8 mouse cellular contexts compared by ENCODE assay signal in genomic region chr4:132462836-132463235, GRCm38 (mm10). TPM values are rescaled to one million over a fixed set of nuclear protein-coding genes. Genes with fewer than 3 reads are reported as not detected.
DNase-seq lines count a peak whose midpoint lies in the region; ATAC-seq and TF ChIP-seq lines count a peak whose summit lies in the region.

No protein-coding gene starts in this region.

- peaks cover 3% of the 10 kb centered on the region; the same call in 1 of the 2 replicates for H3K4me1 ChIP-seq in cerebellum, adult 2 months (ENCODE audit: control insufficient read depth, insufficient read depth, low read length)
- peaks cover 3% of the 10 kb centered on the region for H3K4me1 ChIP-seq in testis, adult 2 months (ENCODE audit: control insufficient read depth, insufficient read depth, low read length)
- H3K4me1 ChIP-seq in limb, embryonic 11.5 days (ENCODE audit: control insufficient read depth, insufficient read depth, low read length) = peaks cover 9% of the 10 kb centered on the region
- peaks cover 14% of the 10 kb centered on the region for H3K4me1 ChIP-seq in stomach, embryonic 16.5 days (ENCODE audit: control insufficient read depth, insufficient read depth, low read length)

- H3K9me3 ChIP-seq in limb, embryonic 11.5 days (ENCODE audit: control insufficient read depth, low read length) = no peaks in the 10 kb centered on the region
- H3K9me3 ChIP-seq in stomach, embryonic 16.5 days (replicated peaks; ENCODE audit: control insufficient read depth, low read length) = no peaks in the 10 kb centered on the region

- peak overlapping the region; percentile 86 for H3K9ac ChIP-seq in limb, embryonic 11.5 days (ENCODE audit: low read length)
- peak overlapping the region; percentile 70 for H3K9ac ChIP-seq in stomach, embryonic 16.5 days (ENCODE audit: low read length)

- peaks cover 2% of the 10 kb centered on the region for H3K36me3 ChIP-seq in testis, adult 2 months (ENCODE audit: control insufficient read depth, insufficient read depth, low read length)
- H3K36me3 ChIP-seq in limb, embryonic 11.5 days (ENCODE audit: control insufficient read depth, insufficient read depth, low read length) = peaks cover 14% of the 10 kb centered on the region
- H3K36me3 ChIP-seq in stomach, embryonic 16.5 days (ENCODE audit: control insufficient read depth, insufficient read depth, low read length) = peaks cover 17% of the 10 kb centered on the region

- no peak overlapping the region for H3K27ac ChIP-seq in cerebellum, adult 2 months (ENCODE audit: insufficient read depth, low read length)
- no peak overlapping the region for H3K27ac ChIP-seq in testis, adult 2 months (ENCODE audit: control insufficient read depth, insufficient read depth, low read depth, low read length)
- H3K27ac ChIP-seq in limb, embryonic 11.5 days (replicated peaks; ENCODE audit: low read depth, low read length) = no peak overlapping the region
- H3K27ac ChIP-seq in stomach, embryonic 16.5 days (ENCODE audit: low read length) = no peak overlapping the region

- WGBS in cerebellum, adult 2 months = 5% methylated on average over 11 of the region's 11 CpGs
- WGBS in limb, embryonic 11.5 days = 10% methylated on average over 11 of the region's 11 CpGs
- WGBS in stomach, embryonic 16.5 days = 9% methylated on average over 11 of the region's 11 CpGs

- peak overlapping the region; percentile 92 for H3K4me2 ChIP-seq in limb, embryonic 11.5 days (ENCODE audit: low read depth, severe bottlenecking)
- peak overlapping the region; percentile 85 for H3K4me2 ChIP-seq in stomach, embryonic 16.5 days (ENCODE audit: low read depth, low read length)

- TF ChIP-seq POLR2A in cerebellum, adult 2 months (IDR thresholded peaks at IDR 0.05; ENCODE audit: borderline replicate concordance, insufficient read depth, low read length) = no peak
- no peak for TF ChIP-seq POLR2A in testis, adult 2 months (IDR thresholded peaks at IDR 0.05; ENCODE audit: control insufficient read depth, low read depth, low read length)

- ATAC-seq in limb, embryonic 11.5 days (ENCODE audit: insufficient number of reproducible peaks, low FRiP score, low TSS enrichment, low read depth) = no peak
- ATAC-seq in stomach, embryonic 16.5 days (ENCODE audit: insufficient read depth, low FRiP score) = no peak
- no peak for ATAC-seq in CD4-positive, CD25-positive, alpha-beta regulatory T cell, adult 4 months

- DNase-seq in cerebellum, adult 2 months = no peak
- DNase-seq in cerebellum, adult 9-11 months = no peak
- no peak for DNase-seq in testis, postnatal 14 days (ENCODE audit: low spot score)
- DNase-seq in limb, embryonic 11.5 days (ENCODE audit: low spot score) = peak; percentile 30
- DNase-seq in right cerebral cortex, postnatal 10 days (ENCODE audit: low spot score in 2 of 2) = no peak

- H3K4me3 ChIP-seq in cerebellum, adult 2 months (replicated peaks; ENCODE audit: insufficient read depth, low read depth, low read length) = peak overlapping the region; percentile 87
- peak overlapping the region; percentile 85; the same call in 1 of the 2 replicates for H3K4me3 ChIP-seq in testis, adult 2 months (ENCODE audit: control insufficient read depth, low read depth, low read length)
- peak overlapping the region; percentile 95 for H3K4me3 ChIP-seq in limb, embryonic 11.5 days (ENCODE audit: low read depth, low read length)
- peak overlapping the region; percentile 57 for H3K4me3 ChIP-seq in stomach, embryonic 16.5 days (replicated peaks; ENCODE audit: low read length)

- no peaks in the 10 kb centered on the region for H3K27me3 ChIP-seq in cerebellum, adult 2 months (ENCODE audit: control insufficient read depth, insufficient read depth, low read length)
- H3K27me3 ChIP-seq in testis, adult 2 months (ENCODE audit: control insufficient read depth, insufficient read depth, low read length) = no peaks in the 10 kb centered on the region
- H3K27me3 ChIP-seq in limb, embryonic 11.5 days (ENCODE audit: control insufficient read depth, insufficient read depth, low read length) = no peaks in the 10 kb centered on the region
- H3K27me3 ChIP-seq in stomach, embryonic 16.5 days (ENCODE audit: control insufficient read depth, insufficient read depth, low read length) = no peaks in the 10 kb centered on the region

- TF ChIP-seq CTCF in cerebellum, adult 2 months (IDR thresholded peaks at IDR 0.05; ENCODE audit: borderline replicate concordance, insufficient read depth, low read depth, low read length) = no peak
- TF ChIP-seq CTCF in testis, adult 2 months (IDR thresholded peaks at IDR 0.05; ENCODE audit: control insufficient read depth, insufficient read depth, insufficient replicate concordance, low read depth, low read length) = no peak

RNA-seq across cellular contexts. Expression of gene Med18, which starts 0.9 kb away (rescaled TPM):
- polyA plus RNA-seq in cerebellum, adult 2 months (2012; rRNA removed) = 5.5 and 6.3 TPM in 2 replicates
- 3.0 and 3.1 TPM in 2 replicates for polyA plus RNA-seq in testis, adult 2 months (2012; rRNA removed)
- 26.4 and 31.6 TPM in 2 replicates for polyA plus RNA-seq in limb, embryonic 11.5 days (2014; fragmentation: Nextera tagmentation; extraction: Ambion mirVana)
- 19.5 and 20.0 TPM in 2 replicates for polyA plus RNA-seq in stomach, embryonic 16.5 days (2015; fragmentation: Nextera tagmentation; extraction: Ambion mirVana)
- polyA plus RNA-seq in CD4-positive, CD25-positive, alpha-beta regulatory T cell, adult 4 months (2017; shearing (Covaris generic)) = 10 to 100 TPM; 24.7 to 30.1 TPM

RNA-seq across cellular contexts. Expression of gene Phactr4, which starts 40.5 kb away (rescaled TPM):
- 10.3 and 10.7 TPM in 2 replicates for polyA plus RNA-seq in cerebellum, adult 2 months (2012; rRNA removed)
- polyA plus RNA-seq in testis, adult 2 months (2012; rRNA removed) = 6.6 and 8.5 TPM in 2 replicates
- 32.9 and 36.3 TPM in 2 replicates for polyA plus RNA-seq in limb, embryonic 11.5 days (2014; fragmentation: Nextera tagmentation; extraction: Ambion mirVana)
- 25.9 and 29.9 TPM in 2 replicates for polyA plus RNA-seq in stomach, embryonic 16.5 days (2015; fragmentation: Nextera tagmentation; extraction: Ambion mirVana)
- polyA plus RNA-seq in CD4-positive, CD25-positive, alpha-beta regulatory T cell, adult 4 months (2017; shearing (Covaris generic)) = 1 to 10 TPM; 5.6 to 6.0 TPM

RNA-seq across cellular contexts. Expression of gene Sesn2, which starts 47.5 kb away (rescaled TPM):
- polyA plus RNA-seq in cerebellum, adult 2 months (2012; rRNA removed) = 9.8 and 10.2 TPM in 2 replicates
- polyA plus RNA-seq in testis, adult 2 months (2012; rRNA removed) = 18.0 and 19.4 TPM in 2 replicates
- polyA plus RNA-seq in limb, embryonic 11.5 days (2014; fragmentation: Nextera tagmentation; extraction: Ambion mirVana) = 7.3 and 7.7 TPM in 2 replicates
- 12.4 and 13.7 TPM in 2 replicates for polyA plus RNA-seq in stomach, embryonic 16.5 days (2015; fragmentation: Nextera tagmentation; extraction: Ambion mirVana)
- polyA plus RNA-seq in CD4-positive, CD25-positive, alpha-beta regulatory T cell, adult 4 months (2017; shearing (Covaris generic)) = 1 to 10 TPM; 1.6 to 2.4 TPM
